Mouse (Mus musculus): Measurements from ENCODE around the gene Kcnj9.

The Kcnj9 gene

DNA sequence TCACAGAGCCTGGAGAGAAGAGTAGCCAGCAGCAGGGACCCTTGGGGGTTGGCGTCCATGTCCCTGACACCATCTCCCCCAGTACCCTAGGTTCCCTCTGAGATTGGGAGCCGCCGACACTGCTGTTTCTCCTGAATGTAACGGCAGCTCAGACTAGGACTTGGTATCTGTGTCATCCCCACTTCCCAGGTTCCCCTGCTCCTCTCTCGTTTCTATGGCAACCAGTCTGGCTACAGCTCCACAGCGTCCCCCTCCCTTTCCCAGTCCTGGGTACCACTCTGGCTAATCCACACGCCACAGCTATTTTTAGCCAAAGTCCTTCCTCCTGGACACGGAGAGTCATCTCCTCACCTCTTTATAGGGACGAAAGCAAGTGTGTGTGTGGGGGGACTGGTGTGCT is at the start of gene Kcnj9:
Gene Kcnj9, minus strand, starts transcription at position 188 of the 400 bp plus-strand sequence.
- DNase-seq (ENCODE audit: low spot score in 2 of 2) = peak in 1 of 2 experiments; percentile 88

DNA sequence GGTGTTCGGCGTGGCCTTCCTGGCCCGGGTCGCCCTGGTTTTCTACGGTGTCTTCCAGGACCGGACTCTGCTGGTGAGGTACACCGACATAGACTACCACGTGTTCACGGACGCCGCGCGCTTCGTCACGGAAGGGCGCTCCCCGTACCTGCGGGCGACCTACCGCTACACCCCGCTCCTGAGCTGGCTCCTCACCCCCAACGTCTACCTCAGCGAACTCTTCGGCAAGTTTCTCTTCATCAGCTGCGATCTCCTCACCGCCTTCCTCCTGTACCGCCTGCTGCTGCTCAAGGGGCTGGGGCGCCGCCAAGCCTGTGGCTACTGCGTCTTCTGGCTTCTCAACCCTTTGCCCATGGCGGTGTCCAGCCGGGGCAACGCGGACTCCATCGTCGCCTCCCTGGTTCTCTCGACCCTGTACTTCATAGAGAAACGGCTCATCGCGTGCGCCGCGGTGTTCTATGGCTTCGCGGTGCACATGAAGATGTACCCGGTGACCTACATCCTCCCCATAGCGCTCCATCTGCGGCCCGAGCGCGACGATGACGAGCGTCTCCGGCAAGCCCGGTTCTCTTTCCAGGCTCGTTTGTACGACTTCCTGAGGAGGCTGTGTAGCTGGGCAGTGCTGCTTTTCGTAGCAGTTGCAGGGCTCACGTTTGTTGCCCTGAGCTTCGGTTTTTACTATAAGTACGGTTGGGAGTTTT is 47.8 kb upstream of the Kcnj9 start:
- peak in 1 of 2 experiments; percentile 42 for DNase-seq (ENCODE audit: low spot score in 2 of 2)

DNA sequence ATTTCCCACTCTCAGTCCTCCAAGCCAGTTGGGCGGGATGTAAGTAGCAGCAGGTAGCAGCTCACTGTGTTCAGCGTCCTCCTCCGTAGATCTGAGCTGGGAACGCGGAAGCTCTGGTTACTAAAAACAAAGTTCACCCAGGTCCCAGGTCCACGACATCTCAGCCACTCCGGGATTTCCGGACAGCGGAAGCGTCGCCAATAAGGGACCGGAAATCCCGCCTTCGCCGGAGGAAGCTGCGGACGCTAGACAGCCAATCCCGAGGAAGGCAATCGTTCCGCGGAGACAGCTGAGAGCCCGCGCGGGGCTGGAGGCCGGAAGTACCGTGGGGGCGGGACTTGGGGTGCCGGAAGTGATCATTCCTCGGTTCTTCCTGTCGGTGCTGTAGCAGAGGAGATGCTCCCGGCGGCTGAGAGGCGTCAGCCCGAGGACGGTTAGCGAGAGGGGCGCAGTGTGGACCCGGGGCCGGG is 47.1 kb upstream of the Kcnj9 start, which contains the start of gene Pigm:
Gene Pigm, plus strand, starts transcription at position 349 of the 470 bp plus-strand sequence.
- DNase-seq (ENCODE audit: low spot score in 2 of 2) = peak; percentile 95 to 98

DNA sequence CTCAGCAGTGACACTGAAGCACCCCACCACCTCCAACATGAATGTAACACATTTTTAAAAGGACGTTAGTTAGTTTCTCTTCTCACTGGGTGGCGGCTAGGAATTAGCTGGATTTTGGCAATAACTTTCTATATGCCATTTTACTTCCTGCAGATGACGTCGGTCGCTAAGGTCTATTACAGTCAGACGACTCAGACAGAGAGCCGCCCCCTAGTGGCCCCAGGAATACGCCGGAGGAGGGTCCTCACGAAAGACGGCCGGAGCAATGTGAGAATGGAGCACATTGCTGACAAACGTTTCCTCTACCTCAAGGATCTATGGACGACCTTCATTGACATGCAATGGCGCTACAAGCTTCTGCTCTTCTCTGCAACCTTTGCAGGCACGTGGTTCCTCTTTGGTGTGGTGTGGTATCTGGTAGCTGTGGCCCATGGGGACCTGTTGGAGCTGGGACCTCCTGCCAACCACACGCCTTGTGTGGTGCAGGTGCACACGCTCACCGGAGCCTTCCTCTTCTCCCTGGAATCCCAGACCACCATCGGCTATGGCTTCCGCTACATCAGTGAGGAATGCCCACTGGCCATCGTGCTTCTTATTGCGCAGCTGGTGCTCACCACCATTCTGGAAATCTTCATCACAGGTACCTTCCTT is 39.8 kb upstream of the Kcnj9 start:
- DNase-seq (ENCODE audit: low spot score in 2 of 2) = no peak

DNA sequence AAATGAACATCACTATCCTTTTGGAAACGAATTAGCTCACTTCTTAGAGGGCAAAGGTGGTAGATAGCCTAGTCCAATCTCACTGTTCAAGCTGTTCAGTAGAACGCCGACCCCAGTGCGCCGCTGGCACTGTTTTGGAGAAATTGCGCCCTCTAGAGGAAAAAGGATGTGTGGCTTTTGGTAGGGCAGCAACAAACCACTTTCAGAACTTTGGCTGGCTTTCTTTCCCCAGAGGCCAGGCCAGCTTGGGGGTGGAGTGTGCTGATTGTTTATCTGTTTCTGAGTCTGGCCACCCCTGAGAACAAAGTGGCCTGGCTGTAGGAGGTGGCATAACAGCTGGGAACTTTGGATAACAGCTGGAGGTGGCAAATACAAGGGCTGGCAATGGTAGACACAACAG is 35.6 kb upstream of the Kcnj9 start:
- peak in 1 of 2 experiments; percentile 72 for DNase-seq (ENCODE audit: low spot score in 2 of 2)

DNA sequence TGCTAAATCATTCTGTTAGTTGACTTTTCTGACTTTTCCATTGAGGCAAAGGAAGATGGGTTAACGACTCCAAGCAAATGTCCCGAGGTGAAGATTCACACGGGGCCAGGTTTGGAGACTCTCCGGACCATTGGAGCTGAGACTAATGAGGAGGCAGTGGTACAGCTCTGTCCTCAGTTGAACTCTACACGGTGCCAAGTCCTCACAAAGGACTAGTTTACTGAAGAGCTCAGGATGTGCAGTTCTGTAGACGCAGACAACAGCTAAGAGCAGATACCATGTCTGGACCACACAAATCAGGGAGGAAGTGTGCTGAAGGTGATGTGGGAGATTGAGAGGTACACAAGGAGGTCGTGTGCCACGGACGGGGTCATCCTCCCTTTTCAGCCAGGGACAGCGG is 29.2 kb upstream of the Kcnj9 start:
- DNase-seq (ENCODE audit: low spot score in 2 of 2) = no peak

DNA sequence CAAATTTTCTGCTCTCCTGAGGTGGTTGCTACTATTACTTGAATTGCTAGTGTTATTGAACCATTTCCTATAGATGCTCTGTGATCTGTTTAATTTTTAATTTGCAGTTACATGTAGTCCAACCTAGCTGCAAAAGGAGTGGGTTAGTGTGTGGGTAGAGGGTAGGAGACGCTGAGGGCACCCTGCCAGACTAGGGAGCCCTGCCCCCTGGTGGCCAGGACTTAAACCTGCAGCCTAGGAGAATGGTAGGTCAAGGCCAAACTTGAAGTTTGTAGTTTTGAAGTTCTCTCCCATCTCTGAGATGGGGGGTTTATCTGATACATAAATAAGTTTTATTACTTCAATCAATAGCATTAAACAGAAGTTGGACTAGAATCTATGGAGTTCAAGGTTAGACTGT is 28.4 kb upstream of the Kcnj9 start:
- no peak for DNase-seq (ENCODE audit: low spot score in 2 of 2)

DNA sequence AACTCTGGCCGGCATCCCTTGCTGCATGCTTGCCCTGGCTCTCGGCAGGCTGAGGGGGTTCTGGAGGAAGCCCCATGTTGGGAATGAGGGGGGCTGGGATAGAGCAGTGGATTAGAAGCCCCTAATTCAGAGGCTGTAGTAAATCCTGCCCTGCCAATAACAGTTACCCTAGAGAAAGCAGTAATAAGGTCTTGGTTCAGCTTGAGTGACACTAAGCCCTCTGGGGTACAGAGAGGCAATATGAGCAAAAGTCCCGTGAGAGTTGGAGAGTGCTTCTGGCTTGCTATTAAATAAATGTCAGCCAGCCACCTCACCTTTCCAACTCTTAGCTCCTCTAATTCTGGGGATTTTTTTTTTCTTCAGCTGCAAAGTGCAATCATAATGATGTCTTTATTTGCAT is 26.2 kb upstream of the Kcnj9 start:
- DNase-seq (ENCODE audit: low spot score in 2 of 2) = no peak

DNA sequence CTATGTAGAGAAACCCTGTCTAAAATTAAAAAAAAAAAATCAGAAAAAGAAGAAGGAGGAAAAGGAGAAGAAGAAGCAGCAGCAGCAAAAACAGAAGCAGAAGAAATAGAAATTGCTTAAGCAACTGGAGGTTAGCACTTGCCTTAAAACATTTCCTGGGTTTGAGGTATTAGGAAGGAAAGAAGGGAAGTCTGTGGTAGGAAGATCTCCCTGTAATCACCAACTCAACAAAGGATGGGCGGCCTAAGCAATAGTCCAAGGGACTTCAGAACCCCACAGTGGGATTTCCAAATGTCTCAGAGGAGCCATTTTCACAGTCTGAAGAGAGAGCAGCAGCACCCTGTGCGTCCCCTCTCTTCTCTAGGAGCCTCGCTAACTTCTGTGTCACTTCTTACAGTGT is 23.3 kb upstream of the Kcnj9 start:
- DNase-seq (ENCODE audit: low spot score in 2 of 2) = no peak

DNA sequence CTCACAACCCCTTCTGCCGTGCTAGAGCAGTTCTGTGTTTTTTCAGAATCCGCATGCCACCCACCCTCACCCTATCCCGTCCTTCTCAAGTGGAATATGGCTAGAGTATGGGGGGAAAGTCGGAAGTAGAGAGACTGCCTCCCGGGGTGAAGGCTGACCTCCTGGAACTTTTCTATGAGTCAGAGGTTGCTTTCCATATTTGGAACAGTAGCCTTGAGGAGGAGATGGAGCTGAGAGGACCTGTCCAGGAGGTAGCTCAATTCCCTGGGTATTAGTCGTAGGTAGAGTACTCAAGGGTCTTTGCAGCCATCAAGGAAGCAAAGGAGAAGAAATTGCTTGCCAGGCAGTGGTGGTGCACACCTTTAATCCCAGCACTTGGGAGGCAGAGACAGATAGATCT is 22.9 kb upstream of the Kcnj9 start:
- no peak for DNase-seq (ENCODE audit: low spot score in 2 of 2)

DNA sequence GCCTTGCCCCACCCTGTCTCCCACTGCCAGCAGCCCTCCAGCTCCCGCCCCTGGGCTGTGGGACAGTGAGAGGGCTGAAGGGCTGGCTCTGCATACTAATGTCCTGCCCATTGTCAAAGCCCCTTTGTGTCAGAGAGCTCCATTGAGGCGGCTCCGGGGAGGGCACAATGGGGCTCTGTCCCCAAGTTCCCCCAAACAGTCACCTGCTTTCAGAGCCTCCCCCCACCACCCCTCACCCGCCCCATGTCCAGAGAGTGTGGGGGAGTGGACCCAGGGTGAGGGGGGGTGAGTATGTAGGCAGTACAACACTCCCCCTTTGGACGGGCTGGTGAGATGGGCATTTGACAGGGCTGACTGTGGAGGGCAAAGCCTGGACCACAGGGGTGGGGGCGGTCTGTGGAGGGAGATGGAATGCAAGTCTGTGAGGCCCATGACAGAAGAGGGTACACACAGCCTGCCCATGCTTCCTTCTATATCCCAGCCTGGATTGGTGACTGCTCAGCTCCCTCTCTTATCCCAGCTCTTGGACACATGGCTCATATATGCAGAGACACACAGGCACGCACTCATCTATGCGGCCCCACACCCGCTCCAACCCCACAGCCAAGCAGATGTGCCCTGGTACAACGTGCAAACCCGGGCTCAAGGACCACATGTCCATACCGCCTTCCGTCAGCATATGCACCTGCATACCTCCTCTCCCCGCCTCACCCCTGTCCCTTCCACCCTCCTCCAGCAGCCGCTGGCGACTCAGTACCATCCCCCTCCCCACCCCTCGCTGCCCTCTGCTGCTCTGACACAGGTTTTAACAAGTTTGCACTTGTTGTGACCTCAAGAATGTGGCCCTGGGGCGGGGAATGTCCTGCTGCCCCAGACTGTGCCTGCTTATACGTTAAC is 21.0 kb upstream of the Kcnj9 start:
- DNase-seq (ENCODE audit: low spot score in 2 of 2) = peak; percentile 76 to 79

DNA sequence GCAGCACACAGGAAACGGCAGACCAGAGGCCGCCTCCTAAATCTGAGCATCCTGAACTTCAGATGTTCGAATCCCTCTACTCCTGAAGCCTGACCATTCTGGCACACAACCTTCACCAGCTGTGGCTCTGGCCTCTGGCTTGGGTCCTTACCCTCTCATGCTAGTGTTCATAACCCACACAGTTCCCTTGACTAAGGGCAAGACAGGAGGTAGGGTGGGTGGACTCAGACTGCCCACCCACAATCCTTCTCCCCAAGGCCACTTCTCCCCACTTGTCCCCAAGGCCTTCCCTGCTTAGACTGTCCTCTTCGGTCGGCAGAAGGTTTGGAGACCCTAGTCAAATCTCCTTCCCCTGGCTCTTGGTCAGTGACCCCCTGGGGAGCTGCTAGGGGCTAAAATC is 20.4 kb upstream of the Kcnj9 start:
- no peak for DNase-seq (ENCODE audit: low spot score in 2 of 2)

DNA sequence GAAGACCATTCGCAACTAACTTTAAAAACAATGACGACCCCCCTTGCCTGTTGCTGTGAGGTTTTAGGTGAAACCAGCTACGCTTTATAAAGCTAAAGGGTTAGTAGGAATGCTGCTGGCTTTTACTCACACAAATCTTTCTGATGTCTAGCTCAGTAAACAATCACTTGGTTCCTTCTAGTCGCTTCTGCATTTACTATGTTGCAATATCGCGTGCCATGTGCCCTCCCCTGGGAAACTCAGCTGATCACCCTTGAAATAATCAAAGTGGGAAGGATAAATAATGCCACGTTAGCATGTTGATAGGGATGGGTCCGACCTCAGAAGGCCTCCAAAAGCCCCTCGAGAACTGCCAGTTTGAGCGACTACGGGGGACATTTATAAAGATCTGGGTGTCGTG is 18.3 kb upstream of the Kcnj9 start:
- DNase-seq (ENCODE audit: low spot score in 2 of 2) = no peak

DNA sequence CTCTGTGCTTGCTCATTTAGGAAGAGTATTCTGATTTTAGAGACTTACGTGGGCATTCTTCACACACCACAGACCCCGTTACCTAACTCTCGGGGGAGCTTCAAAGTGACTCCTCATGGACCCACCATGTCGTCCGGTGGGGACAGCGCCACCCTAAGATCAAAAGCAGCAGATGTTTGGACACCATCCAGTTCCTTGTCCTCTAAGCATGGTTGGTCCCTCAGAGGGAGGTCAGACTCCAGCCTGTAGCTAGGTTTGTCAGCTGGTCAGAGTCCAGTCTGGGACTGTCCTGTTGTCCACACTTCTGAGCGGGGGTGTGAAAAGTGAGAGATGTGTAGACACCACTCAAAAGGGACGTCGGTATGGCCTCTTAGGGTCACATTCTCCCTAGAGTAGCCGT is 17.6 kb upstream of the Kcnj9 start:
- no peak for DNase-seq (ENCODE audit: low spot score in 2 of 2)

DNA sequence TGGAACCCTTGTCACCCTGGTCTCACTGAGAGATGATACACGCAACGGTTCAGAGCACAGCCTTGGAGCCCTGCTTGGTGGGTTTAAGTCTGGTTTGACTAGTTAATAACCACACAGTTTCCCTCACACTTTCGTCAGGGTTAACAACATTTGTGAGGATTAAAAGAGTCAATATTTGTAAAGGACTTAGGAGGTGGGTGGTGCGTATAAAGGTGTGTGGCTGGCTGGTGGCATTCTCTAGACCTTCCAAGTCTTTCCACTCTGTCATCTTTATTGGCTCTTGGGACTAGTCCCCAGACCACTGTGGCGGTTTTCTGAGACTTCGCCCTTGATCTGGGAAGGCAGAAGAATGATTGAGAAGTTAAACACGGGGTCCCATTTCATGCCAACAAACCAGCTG is 15.7 kb upstream of the Kcnj9 start:
- no peak for DNase-seq (ENCODE audit: low spot score in 2 of 2)

DNA sequence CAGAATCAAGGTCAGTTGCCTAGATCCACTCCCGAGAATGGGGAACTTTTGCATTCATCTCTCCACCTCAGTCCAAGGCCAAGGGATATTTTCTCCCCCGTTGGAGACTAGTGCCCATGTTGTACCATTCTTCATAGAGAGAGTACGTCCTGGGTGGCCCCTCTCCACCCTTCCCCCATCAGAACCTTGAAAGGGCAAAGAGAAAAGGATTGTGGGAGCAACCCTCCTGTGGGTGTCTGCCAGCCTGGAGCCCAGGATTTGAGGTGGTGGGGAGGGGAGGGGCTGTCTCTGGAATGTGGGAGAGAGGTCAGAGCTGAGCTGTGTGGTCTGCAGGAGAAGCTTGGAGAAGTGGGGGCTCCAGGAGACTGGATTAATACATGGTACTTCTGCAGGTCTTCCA is 14.8 kb upstream of the Kcnj9 start:
- DNase-seq (ENCODE audit: low spot score in 2 of 2) = no peak

DNA sequence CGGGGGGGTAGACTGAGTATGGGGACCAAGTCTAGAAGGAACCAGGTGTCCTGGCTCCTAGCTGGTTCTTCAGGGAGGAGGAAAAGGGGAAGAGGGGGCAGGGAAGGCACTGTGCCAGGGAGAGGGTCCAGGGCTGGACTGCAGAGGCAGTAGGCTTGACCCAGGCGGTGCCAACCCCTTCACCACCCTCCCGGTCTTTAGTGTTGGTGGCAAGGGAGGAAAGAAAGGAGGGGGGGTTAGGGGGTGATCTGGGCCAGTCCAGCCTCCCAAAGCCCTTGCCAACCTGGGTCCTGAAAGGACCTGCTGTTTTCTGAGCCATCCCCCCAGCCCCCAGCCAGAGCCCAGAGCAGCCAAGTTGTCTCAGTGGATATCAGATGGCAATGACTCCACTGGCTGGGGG is 13.6 kb upstream of the Kcnj9 start:
- DNase-seq (ENCODE audit: low spot score in 2 of 2) = peak in 1 of 2 experiments; percentile 72

DNA sequence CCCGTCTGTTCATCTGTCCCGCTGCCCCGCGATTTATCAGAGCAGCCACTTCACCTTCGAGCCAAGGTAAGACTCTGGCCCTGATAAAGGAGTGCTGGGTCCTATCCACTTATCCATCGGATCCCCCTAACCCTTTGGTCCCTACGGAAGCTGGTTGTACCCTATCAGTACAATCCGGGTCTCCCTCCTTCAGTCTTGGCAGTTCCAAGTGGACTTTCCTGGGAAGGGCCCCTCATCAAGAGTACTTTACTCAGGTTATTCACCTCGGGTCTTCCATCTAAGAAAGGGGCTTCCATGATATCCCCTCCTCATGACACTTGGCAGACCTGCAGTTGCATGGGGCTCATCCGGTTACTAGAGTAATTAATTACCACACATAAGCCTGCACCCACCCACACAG is 12.3 kb upstream of the Kcnj9 start:
- DNase-seq (ENCODE audit: low spot score in 2 of 2) = no peak

DNA sequence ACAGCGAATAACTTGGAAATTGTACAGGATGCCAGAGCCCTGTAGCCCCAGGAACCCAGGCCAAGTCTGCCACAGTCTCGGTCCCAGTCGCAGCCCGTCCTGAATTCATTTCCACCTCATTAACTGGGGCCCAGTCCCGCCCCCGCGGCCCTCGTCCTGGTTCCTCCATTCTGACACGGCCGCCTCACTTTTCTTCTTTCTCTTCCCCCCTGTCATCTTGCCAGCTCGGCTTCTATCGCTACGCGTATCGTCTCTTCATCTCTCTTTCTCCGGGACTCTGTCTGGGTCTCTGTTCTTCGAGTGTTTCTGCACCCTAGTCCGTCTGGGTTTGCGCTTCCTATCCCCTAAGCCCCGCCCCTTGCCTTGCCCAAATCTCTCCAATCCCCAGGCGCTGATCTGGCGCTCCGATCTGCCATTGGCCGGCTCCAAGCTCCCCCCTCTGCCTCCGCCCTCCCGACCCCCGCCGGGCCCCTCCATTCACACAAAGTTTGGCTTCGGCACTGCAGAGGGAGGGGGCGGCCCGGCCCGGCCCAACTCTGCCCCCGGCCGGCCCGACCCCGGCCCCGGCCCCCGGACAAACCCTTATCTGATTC is 11.7 kb upstream of the Kcnj9 start, which contains the start of gene Kcnj10:
Gene Kcnj10, plus strand, starts transcription at position 482 of the 593 bp plus-strand sequence.
- DNase-seq (ENCODE audit: low spot score in 2 of 2) = peak in 1 of 2 experiments; percentile 78

DNA sequence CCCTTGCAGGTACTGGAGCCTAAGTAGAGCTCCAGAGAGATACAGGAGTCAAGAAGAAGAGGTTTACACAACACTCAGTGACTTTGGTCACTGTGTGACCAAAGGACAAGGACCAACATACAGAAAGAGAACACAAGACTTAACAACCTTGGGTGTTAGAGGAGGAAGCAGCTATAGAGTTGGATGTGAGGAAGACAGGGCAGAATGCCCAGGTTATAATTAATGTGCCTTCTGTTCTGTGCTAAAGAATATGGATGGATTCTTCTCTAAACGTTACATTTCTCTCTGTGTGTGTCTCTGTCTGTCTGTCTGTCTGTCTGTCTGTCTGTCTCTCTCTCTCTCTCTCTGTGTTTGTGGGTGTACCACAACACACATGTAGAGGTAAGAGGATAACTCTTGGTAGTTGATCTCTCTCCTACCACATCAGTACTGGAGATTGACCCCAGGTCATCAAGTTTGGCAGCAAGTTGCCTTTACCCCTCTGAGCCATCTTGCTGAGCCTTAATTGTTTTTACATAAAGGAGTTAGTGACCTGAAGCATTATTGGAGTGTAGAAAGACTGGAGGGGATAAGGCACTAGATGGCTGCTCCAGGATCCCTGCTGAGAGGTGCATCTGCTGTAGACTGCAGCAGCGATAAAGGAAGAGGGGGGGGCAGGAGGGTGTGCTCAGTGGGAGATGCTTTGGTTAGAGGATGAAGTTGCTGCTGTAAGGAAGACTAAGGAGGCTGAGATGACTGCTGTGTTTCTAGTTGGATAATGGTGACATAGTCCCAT is 8.5 kb upstream of the Kcnj9 start:
- no peak for DNase-seq (ENCODE audit: low spot score in 2 of 2)

DNA sequence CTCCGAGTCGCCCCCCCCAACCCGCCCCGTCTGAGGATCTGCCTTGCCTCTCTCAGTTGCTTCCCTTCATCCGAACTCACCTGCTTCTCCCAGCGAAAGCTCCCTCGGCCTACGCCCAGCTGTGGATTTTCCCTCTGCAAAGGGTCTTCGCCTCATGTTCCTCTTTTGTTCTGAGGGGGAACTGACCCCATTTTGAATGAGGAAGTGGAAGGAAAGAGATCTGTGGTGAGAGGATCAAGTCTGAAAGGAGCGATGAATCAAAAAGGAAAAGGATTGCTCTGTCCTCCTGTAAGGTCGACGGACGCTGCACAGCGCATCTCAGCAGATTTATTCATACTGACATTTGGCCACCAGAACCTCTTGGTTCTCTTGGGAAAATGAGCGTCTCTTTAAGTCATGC is 6.7 kb upstream of the Kcnj9 start:
- DNase-seq (ENCODE audit: low spot score in 2 of 2) = no peak
